Mouse (Mus musculus): ENCODE measurements around the gene Lhx3.

DNA sequence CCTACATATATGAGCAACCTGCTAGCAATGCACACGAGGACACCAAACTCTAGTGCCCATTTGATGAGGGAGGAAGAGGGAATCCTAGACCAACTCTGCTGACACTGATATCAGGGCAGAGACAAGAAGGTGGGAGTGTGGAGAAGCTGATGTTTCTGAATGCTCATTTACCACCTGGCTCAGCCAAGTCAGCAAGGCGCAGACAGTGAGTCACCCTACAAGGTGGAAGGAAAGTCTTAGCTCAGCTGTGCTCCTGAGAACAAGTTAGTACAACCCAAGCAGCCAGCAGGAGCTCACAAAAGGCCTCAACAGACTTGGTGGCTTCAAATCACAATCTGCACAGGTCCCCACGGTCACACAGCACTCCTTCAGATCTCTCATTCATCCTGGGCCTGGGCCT lies 23.3 kb upstream of the Lhx3 start:
- TF ChIP-seq CTCF (IDR thresholded peaks at IDR 0.05; ENCODE audit: low read depth, low read length) (no peak), POLR2A (IDR thresholded peaks at IDR 0.05; ENCODE audit: borderline replicate concordance, low read depth, low read length) (no peak)
